Mouse (Mus musculus) testis, adult 2 months (tissue): ENCODE measurements around the gene Rfx2. TPM values are rescaled to one million over a fixed set of nuclear protein-coding genes. Genes with fewer than 3 reads are reported as not detected.

Experiments used
- H3K27ac ChIP-seq: fragments of 200-500 bp; 2 replicates; pipeline ENCODE4 v1.5.1; 2012; ENCODE audit warnings: low read depth, low read length; ENCODE audit not compliant: control insufficient read depth, insufficient read depth
- H3K27me3 ChIP-seq: fragments of 200-500 bp; 2 replicates; pipeline ENCODE4 v1.6.1; 2012; ENCODE audit warnings: mild to moderate bottlenecking, low read length, moderate library complexity; ENCODE audit not compliant: control insufficient read depth, insufficient read depth
- H3K36me3 ChIP-seq: fragments of 200-500 bp; 2 replicates; pipeline ENCODE4 v1.6.1; 2012; ENCODE audit warnings: mild to moderate bottlenecking, low read length; ENCODE audit not compliant: control insufficient read depth, insufficient read depth
- H3K4me1 ChIP-seq: fragments of 200-500 bp; 2 replicates; pipeline ENCODE4 v1.6.1; 2012; ENCODE audit warnings: low read length; ENCODE audit not compliant: control insufficient read depth, insufficient read depth
- H3K4me3 ChIP-seq: fragments of 200-500 bp; 2 replicates; pipeline ENCODE4 v1.5.1; 2012; ENCODE audit warnings: low read depth, mild to moderate bottlenecking, low read length, moderate library complexity, mixed read lengths; ENCODE audit not compliant: control insufficient read depth
- CTCF ChIP-seq: fragments of 200-500 bp; IDR thresholded peaks from 2 replicates; pipeline ENCODE4 v1.5.1; 2012; ENCODE audit warnings: low read depth, mild to moderate bottlenecking, inconsistent platforms, low read length, moderate library complexity; ENCODE audit not compliant: control insufficient read depth, insufficient read depth, insufficient replicate concordance
- POLR2A ChIP-seq: fragments of 200-500 bp; IDR thresholded peaks from 2 replicates; pipeline ENCODE4 v1.6.1; 2012; ENCODE audit warnings: low read depth, mild to moderate bottlenecking, inconsistent platforms, low read length, moderate library complexity; ENCODE audit not compliant: control insufficient read depth
- polyA plus RNA-seq: library from polyadenylated mRNA; depleted of rRNA; stranded (reverse); fragments of >200 nt; gene quantifications from 2 replicates; pipeline ENCODE4 v1.2.3, GENCODE M21; 2012

Rfx2 gene
- polyA plus RNA-seq, 1 experiment = 312 TPM

GRCm38 (mm10) chr17:56761077-56761476 lies 69.7 kb downstream of the Rfx2 start:
- Histone ChIP-seq H3K27me3 (no peaks in the 10 kb centered on the region), H3K36me3 (no peaks in the 10 kb centered on the region), H3K4me1 (peaks cover 50% of the 10 kb centered on the region), H3K27ac (no peak overlapping the region), H3K4me3 (no peak overlapping the region)
- TF ChIP-seq CTCF (no peak), POLR2A (no peak)

DNA sequence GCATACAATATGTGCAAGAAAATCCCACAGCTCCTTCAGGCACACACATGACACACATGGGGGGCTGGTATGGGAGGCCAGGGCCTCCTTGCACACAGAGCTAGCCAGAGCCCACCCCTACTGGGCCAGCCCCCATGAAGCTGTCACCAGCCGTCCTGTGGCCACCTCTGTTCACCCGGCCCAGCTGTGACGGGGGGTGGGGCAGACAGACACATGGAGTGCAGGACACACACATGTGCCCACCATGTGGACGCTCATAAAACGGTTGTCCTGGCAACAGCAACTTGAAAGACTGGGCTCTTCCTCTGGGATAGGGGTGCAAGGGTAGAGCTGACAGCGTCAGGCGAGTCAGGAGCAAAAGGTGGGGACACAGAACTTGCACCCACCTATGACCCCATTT lies 71.6 kb downstream of the Rfx2 start:
- TF ChIP-seq CTCF = no peak
- TF ChIP-seq POLR2A = no peak
- H3K27me3 ChIP-seq = no peaks in the 10 kb centered on the region
- peaks cover 49% of the 10 kb centered on the region for H3K4me1 ChIP-seq

DNA sequence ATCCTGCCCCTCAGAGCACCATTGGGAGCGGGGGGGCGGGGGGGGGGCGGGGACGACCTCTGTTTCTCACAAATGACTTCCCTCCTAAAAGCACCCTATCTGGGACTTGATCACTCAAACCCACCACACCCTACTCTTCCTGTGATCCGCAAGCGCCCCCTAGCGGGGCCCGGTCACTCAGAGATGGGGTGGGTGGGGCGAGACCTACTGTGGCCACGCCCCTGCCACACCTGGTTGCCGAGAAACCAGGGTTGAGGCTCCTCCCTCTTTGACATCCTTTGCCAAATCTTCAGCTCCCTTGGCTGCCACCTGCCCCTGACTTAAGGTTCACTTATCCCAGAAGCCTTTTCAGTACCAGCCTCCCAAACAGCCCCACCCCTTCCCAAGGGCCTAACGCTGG lies 72.7 kb downstream of the Rfx2 start:
- Histone ChIP-seq H3K27ac (no peak overlapping the region), H3K4me1 (peaks cover 49% of the 10 kb centered on the region), H3K4me3 (no peak overlapping the region), H3K36me3 (no peaks in the 10 kb centered on the region), H3K27me3 (no peaks in the 10 kb centered on the region)
- no peak for TF ChIP-seq POLR2A
- TF ChIP-seq CTCF = peak; percentile 54; the same call in 1 of the 2 replicates

More for the DNA sequence above, 71.6 kb downstream of the Rfx2 start:
- Histone ChIP-seq H3K27ac (no peak overlapping the region), H3K4me3 (no peak overlapping the region), H3K36me3 (no peaks in the 10 kb centered on the region)

- Histone ChIP-seq H3K27me3 (no peaks in the 10 kb centered on the region), H3K27ac (no peak within 1 kb of the TSS), H3K4me1 (peaks cover 46% of the 10 kb centered on the region)
These were observed 73.2 kb downstream of the Rfx2 start, which contains the start of gene Nrtn for GRCm38 (mm10) chr17:56757416-56758123. TSS of gene Nrtn (minus strand) at chr17:56757530.

DNA sequence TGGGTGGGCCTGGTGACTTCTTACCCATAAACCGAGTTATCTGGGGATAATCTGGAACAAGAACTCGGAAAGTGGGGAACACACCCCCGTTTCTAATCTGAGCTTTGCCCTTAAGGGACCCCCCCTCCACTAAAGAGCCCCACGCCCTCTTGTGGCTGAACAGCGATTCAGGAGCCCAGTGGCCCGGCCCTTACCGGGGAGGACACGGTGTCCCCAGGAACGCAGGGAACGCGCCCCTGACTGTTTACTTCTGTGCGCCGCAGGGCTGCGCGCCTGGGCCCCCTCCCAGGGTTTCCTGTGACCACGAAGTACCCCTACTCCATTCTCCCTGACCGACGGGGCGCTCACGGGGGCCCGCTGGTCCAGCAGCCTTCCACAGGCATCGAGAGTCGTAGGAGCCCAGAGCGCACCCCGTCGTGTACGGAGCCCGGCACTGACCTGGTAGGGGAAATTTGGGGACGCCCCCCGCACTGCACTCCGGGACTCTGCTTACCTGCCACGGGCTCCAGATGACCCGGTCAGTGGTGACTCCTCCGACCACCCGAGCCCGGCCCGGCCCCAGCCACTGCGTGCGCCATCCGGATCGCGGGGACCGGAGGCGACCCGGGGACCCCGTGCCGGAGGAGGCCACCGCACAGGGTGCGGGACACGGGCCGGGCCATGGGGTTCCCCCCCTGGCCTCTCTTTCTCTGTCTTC lies 74.0 kb downstream of the Rfx2 start:
- no peaks in the 10 kb centered on the region for H3K36me3 ChIP-seq
- H3K4me3 ChIP-seq = peak overlapping the region; percentile 56
- TF ChIP-seq POLR2A (no peak), CTCF (no peak)
- no peaks in the 10 kb centered on the region for H3K27me3 ChIP-seq
- H3K27ac ChIP-seq = no peak overlapping the region
- peaks cover 42% of the 10 kb centered on the region for H3K4me1 ChIP-seq

More at GRCm38 (mm10) chr17:56757416-56758123, 73.2 kb downstream of the Rfx2 start, which contains the start of gene Nrtn:
- Histone ChIP-seq H3K36me3 (no peaks in the 10 kb centered on the region), H3K4me3 (peak within 1 kb of the TSS; percentile 56)
- TF ChIP-seq CTCF (no peak), POLR2A (no peak)

DNA sequence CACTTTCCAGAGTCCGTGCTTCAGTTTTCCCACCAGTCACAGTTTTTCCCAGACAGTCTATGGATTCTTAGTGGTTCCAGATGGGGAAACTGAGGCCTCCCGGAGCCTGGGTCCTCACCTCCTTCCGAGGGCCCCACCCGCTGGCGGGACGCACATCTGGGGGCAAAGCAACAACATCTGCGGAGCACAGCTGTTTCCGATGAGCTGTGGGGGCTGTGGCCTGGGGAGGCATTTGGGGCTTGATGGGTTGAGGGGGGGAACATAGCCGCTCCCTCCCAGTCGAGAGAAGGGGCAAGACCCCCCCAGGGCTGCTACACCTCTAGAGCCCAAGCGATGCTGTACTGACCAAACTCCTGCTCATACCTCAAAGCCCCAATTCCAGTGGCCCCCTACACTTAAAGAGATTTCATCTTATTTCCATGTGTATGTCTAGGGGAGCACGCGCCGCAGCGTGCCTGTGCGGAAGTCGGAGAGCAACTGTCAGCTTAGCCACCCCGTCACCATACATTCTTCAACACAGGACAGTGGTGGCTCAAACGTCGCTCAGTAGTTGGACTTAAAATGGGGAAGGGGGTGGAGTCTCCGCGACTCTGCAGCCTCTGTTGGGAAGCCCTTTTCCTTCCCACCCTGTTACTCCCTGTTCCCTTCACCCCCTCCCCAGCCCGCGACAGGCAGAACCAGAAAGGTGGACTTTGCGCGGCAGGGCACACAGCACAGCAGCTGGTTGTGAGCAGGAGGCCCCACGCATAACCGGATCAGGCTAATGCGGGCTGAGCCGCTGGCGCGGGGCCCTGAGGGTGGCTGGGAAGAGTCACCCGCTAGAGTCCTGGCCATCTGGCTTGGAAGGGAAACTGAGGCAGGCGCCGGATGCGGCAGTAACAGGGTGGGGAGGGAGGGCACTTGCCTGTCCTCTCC lies 76.3 kb downstream of the Rfx2 start:
- Histone ChIP-seq H3K4me1 (peaks cover 43% of the 10 kb centered on the region), H3K4me3 (peak overlapping the region; percentile 72), H3K27me3 (no peaks in the 10 kb centered on the region), H3K27ac (no peak overlapping the region), H3K36me3 (no peaks in the 10 kb centered on the region)
- no peak for TF ChIP-seq CTCF
- peak; percentile 49; the same call in 1 of the 2 replicates for TF ChIP-seq POLR2A
